Mouse (Mus musculus) kidney, postnatal 14 days (tissue): ENCODE results near the gene Usp15.
A peak's percentile ranks its signal among the peaks of the same experiment; 100 is the strongest.
"Not testable (repeated sequence)": the region's sequence is repeated elsewhere in the genome, so short reads cannot be mapped to it uniquely, and the experiment has no call there.

ENCODE experiments used
- DNase-seq: peaks from one replicate; pipeline ENCODE4 v3.0.0; 2022; ENCODE audit warnings: mixed read lengths

Gene Usp15

DNA sequence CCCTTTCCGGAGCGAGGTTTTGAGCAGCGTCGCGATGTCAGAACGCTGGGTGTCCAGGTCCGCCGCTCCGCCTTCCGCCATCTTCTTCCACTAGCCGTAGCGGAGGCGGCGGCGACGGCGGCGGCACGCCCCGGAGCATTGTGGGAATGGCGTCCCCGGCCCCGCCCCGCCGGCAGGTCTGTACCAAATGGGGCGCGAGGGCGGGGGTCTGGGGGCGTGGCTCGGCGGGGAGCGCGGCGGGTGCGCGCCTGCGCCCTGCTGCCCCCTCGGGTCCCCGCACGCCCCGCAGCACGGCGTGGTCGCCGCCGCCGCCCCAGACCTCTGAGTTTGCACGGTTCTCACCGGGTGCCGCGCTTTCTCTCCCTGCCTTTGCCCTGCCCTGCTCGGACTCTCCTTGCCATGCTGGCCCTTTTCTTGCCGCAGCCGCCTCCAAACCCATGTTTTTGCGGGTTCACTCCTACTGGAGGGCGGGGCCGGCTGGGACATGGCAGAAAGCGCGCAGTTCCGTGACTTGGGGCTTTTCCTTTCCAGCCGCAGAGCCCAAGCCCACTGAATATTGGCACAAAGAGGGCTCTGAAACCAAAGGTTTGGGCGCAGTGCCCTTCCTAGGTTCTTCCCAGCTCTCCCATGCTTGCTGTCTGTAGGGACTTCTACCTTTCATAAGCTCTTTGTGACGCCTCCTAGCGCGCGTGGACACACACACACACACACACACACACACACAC, at the start of gene Usp15:
Usp15 (minus strand) TSS at position 161 of the 725 bp plus-strand sequence.
- peak; percentile 96 for DNase-seq

DNA sequence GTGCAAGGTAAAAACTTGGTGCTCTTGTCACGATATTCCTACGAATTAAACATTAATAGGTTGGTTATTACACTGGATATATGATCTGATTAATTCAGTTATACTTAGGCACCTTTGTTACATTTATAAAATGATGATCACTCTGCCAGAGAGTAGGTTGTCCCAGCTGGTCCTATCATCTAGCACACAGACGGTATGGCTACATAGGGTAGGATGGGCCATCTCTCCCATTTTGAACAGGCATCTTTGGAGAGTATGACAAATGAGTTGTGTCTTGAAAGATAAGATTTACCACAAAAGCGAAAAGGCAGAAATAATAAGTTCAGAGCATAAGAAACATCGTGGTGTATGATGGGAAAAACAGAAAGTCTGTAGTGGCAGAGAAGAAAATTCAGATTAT, 32.6 kb upstream of the Usp15 start:
- no peak for DNase-seq

DNA sequence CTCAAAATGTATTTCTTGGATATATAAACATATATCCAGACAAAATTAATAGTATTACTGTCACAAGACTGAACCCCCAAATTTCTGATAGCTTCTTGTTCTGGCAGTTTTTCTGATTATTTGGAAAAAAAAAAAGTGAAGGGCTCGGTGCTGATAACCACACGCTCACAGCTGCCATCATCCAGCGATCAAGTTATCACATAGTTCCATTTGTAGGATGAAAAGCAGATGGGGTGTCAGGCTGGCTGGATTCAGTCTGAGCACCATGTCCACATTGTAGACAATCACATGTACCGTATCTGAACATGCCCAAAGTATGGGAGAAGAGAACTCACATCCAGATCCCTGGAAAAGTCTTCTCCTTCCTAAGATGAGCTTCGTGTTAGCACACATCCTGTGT, 26.0 kb upstream of the Usp15 start:
- DNase-seq, result no peak

DNA sequence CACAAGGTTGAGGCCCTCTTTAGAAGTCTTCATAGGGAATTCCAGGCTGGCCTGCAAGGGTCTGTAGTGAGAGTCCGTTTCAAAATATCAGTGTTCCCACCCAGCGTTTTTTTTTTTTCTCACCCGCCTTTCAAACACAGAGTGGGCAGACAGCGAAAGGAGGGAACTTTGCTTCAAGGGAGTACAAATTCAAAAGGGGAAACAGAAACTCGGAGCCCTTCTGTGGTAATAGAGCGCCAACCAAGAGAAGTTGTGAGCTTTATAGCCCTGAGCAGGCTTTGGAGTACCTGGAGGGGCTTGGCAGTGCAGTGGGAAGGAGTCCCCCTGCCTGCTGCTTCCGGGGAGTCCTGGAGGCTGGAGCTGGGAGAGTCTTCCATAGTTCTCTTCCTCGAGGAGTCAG, 12.7 kb upstream of the Usp15 start:
- DNase-seq, result no peak

DNA sequence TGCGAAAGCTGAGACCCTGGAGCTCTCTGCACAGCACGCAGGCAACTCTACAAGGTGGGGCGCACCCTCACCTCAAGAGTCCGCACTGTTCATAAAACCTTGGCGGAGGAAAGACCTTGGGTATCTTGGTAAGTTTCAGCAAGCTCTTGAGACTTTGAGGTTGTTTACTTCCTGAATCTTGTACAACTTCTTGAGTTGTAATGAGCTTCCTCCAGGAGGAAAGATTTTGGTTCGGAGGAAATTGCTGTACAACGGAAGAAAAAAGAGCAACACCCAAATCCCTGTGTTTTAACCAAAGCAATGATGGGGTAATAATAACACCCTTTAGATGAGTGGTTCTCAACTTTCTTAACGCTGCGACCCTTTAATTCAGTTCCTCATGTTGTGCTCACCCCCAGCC, 11.5 kb upstream of the Usp15 start:
- DNase-seq, result no peak

DNA sequence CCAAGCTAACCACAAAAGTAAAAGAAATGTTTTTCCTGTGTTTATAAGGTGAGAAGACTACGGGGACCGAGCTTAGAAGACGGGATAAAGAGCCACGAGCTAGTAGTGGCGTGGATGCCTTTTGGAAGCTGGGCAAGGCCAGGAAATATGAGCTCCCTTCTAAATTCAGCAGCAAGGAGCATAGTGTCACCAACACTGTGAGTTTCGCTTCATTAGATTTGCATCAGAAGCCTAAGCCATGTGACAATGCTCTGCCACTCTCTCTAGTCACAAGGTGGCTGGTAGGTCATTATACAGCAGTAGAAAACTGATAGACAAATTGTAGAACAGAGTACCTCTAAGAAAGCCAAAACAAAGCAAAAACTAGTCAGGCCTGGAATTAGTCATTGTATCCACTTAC, 9.3 kb upstream of the Usp15 start:
- DNase-seq, result no peak

DNA sequence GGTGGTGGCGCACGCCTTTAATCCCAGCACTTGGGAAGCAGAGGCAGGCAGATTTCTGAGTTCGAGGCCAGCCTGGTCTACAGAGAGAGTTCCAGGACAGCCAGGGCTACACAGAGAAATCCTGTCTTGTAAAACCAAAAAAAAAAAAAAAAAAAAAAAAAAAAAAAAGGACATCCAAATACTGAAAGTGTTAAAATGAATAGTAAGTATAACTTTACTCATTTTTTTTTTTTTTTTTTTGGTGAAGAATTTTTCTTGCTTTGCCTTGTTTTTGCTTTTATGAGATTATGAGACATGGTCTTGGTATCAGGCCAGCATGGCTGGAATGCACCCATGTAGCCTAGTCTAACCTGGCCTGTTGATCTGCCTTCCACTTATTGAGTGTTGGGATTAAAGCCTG, 8.6 kb upstream of the Usp15 start:
- DNase-seq, result not testable (repeated sequence)

DNA sequence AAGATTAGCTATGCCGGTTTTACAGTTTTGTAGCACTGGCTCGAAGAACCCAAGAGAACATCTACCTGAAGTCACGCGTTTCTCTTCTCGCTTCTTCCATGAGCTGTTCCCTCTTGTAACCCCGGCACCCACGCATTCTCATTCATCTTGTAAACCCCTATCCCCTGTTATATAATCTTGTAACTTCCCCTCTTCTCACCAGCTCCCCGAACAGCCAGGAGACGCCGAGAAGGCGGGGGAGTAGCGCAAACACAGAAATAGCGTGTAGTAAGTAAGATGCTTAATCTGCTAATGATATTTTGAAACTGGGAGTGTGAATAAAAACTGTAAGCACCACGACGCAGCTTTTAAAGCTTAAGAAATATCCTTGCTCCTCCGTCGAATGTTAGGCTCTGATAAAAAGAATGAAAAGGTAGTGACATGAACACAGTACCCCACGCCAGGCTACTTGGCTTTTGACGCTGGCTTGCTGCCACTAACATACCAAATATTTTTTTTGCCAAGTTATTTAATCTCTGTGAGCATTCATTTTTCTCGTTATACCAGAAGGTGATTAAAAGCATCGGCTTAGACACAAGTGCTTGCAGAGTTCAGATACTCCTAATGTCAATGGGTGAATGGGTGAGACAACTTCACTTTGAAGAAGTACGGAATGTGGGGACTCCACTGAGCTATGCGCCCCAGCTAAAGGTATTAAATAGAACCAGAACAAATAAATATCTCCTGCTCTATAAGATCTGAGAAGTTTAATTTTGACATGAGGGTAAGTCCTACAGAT, 5.4 kb upstream of the Usp15 start:
- DNase-seq, result no peak

DNA sequence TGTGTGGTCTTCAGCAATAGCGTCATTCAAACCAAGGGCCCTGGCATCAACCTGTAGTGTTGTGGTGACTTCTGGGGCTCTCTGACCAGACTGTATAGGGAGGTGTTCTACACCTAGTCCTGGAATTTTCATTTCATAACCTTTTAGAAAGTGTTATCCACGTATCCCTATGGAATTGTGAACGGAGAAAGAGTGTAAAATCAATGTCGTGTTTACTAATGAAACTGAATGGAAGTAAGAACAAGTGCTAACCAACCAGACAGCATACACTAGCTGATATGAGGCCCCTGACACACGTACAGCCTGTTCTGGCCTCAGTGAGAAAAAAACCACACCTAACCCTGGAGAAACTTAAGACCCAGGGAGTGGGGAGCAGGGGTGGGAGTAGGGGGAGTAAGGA, 4.6 kb upstream of the Usp15 start:
- no peak for DNase-seq

DNA sequence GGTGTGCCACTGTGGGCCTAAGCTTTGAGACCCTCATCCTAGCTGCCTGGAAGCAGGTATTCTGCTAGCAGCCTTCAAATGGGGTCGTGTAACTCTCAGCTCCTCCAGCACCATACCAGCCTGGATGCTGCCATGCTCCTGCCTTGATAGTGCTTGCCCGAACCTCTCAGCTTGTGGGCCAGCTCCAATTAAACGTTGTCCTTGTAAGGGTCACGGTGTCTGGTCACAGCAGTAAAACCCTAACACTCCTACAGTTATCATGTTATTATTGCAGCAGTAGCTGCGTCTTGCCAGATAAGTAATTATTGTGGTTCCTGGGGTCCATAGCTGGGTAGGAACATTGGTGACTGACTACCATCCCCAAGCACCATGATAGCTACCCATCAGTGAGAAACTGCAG, 4.2 kb upstream of the Usp15 start:
- no peak for DNase-seq

DNA sequence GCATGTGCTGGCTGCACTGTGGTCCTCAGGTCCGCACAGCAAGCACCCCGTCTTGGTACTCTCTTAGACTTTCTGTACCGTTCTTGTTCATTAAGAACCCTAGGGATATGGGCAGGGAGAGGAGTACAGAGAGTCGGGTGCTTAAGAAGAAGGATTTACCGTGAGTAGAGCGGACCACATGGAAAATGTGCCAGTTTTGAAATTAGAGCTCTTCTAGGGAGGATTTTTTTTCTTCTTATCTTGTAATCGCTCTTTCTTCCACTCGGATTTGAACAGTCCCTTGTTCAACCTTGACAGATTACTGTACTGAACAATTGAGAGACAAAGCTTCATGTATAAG, 3.5 kb upstream of the Usp15 start:
- DNase-seq, result no peak

DNA sequence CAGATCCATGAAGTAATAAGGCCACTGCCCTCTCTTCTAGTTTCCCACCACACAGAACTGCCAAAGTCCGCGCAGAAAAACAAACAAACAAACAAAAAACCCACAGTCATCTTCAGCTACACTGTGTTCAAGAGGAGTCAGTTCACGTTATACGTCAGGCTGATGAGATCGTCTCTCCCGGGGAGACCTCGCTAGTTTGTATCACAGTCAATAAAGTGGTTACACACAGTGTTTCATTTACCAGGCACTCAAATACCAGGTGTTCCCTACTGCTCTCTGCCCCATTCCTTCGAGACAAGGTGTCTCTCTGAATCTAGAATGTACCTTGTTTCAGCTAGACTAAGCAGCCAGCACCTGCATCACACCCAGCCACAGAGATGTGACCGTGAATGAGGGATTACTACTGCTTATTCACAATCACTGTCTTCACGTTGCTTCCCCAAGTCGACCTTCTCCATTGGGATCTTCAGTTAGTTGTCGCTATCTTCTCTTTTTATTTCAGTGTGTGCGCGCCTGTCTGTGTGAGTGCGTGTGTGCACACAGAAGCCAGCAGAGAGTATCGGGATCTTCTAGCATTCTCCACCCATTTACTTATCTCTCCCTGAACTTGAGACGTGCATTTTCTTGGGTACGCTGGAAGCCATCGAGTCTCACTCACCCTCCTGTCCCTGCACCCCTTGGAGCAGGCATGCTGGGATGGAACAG, 3.0 kb upstream of the Usp15 start:
- no peak for DNase-seq

DNA sequence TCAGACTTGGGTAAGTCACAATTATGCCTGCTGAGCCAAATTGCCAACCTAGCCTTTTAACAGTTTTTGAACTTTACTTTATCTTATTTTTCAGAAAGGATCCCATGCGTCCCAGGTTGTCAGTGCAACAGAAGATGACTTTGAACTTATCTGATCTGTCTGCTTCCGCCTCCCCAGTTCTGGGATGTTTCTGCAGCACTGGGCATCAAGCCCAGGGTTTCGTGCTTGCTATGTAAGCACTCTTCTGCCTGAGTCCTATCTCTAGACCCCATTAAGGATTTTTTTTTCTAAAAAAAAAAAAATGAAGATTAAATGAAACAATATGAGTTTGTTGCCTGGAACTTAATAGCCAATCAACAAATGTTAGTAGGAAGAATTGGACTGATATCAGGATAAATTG, 2.3 kb upstream of the Usp15 start:
- DNase-seq, result no peak

DNA sequence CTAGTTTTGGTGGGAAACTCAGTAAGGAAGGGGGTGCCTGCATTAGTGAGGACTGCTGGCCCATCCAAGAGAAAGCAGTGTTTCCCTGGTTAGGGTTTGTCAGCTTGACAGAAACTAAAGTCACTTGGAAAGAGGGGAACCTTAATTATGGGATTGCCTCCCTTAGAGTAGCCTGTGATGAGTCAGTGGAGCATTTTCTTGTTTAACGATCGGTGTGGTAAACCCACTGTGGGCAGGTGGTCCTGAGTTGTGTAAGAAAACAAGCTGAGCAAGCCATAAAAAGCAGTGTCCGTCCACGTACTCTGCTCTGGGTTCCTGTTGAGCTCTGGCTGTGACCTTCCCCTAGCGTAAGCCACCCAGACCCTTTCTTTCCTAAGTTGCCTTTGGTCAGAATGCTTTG, 1.4 kb upstream of the Usp15 start:
- DNase-seq, result no peak

DNA sequence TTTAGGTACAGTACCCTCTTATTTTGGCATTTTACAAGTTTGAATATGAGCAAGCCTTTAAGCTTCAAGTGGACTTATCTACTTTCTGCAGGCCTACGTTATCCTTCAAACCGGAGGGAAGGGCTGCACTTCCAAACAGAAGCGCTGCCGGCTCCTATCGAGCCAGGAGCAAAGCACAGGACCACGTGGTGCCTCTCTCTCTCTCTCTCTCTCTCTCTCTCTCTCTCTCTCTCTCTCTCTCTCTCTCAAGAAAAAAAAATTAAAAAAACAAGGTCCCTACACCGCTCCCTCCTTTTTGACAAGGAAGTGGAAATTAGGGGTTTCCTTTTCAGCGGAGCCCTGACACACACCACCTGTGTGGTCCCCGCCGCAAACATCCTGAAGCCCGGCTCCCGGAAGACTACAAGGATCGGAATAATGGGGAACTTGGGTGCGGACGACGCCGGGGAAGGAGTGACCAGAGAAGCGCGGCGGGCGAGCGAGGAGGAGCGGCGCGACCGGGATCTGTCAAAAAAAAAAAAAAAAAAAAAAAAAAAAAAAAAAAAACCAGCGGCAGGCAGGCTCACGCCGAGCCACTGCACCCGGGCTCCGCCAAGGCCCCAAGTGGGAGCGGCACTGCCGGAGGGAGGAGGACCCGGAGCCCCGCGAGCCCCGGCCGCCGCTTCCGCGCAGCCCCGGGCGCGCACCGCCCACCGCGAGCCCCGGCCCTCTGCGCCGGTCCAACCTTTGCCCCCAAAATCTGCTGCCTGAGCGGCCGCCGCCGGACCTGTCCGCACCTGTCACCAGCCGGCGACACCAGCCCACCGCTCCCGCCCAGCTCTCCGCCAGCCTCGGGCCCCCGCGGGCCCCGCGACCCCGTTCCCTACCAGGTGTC, 597 bp downstream of the Usp15 start:
- no peak for DNase-seq

DNA sequence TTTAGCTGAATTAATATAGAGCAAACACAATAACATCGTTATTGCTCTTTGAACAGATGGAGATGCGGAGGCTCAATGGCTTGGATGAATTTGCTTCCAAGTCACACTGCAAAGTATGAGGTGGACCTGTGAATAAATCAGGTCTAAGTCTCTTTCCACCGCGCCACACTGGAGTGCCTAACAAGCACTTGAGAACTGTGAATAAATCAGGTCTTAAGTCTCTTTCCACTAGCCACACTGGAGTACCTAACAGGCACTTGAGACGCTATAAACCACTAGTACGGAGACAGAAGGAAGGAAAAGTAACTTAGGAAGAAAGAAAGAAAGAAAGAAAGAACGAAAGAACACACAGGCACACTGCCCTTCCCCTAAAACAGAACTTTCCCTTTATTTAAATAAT, 1.3 kb downstream of the Usp15 start:
- DNase-seq, result no peak

DNA sequence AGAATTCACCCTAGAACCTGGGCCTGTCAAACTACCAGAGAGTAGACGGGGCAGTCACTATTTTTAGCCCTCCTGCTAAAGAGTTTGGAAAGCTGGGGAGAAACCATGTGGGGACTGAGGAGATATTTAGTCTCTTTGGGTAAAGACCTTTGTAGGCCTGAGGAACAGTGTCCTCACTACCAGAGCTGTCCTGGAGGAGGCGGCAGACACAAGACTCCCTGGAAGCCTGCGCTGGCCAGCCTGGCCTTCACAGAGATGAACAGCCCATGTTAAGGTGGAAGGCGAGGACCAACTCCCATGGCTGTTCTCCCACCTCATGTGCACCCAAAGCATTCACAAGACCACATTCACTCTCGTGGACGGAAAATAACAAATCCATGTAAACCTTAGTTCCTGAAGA, 5.8 kb downstream of the Usp15 start:
- DNase-seq, result no peak

DNA sequence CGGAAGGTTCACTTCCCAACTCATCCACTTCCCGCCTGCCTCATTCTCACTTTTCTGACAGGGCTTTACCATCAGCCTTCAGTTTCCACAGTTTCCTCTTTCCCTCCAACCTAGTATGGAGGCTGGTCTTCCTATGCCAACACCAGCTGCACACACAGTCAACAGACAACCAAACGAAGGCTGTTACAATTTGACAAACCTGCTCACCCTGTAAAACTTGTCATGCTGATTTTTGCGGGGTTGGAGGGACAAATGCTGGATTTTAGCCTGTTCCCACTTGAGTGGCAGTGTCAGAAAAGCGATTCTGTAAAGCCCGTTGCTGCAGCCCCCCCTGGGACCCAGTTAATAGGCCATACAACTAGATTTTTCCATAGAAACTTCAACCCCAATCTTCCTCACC, 9.5 kb downstream of the Usp15 start:
- no peak for DNase-seq

DNA sequence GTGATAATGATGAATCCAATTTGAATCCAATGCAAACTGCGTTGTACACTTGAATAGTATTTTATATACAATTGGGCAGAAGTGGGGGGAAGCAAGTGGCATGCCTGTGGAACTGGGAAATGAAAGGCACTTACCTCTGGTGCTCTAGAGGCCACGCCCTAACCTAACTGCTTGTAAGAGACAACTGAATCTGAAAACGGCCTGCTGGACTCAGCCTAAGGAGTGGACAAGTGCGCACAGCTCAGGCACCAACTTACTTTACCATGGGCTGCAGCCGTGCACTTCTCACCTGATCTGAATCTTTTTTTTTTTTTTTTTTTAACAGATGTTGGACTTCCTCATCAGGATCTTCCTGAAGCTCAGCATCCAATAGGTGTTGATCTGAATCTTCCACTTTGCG, 10.9 kb downstream of the Usp15 start:
- DNase-seq, result no peak

DNA sequence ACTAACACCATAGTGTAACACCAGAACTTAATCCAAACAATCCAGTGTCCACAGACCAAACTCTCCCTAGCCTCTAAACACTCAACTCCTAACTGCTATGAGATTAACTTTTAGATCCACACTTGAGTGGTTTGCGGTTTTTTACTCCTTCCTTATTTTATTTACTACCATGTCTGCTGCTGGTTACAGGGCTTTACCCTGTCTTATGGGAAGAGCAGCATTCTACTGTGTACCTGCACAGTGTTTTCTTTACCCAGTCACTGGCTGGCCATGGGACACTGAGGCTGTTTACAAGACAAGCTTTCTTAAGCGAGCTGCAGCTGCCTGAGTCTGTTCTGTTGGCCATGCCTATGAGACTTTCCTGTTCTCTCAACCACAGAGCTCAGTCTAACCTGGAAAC, 13.1 kb downstream of the Usp15 start:
- no peak for DNase-seq

DNA sequence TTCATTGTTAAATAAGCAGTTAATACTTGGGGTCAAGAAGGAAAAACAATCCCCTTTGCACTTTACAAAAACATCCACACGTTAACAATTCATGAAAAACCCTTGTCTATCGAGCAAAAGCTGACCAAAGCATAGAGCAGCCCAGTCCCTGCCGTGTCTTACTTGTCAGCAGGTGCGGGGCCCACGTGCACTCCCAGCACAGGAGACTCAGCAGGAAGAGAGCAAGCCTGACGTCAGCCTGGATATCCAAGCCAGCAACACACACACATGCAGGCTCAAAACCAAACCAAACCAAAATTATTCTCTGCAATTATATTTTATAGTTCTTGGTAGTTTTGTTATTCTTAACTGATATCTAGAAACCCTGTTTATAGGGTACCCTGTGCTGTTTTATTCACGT, 13.6 kb downstream of the Usp15 start:
- DNase-seq, result peak; percentile 48

DNA sequence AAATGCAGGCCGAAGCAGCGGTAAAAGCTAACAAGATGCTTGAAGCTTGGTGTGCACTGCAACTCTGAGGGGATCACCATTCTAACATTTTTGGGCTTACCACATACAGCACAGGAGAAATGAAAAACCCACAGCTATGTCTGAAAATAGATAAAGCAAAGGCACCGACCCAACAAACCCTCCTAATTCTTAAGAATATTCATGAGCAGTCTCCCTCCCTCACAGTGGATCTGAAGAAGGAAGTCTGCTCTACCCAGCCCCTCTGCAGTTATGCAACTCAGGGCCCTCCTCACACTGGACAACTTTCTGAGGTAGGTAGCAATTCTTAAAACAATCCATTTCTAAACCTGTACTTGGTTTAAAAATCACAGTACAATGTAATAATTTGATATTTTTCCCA, 14.4 kb downstream of the Usp15 start:
- DNase-seq, result no peak

DNA sequence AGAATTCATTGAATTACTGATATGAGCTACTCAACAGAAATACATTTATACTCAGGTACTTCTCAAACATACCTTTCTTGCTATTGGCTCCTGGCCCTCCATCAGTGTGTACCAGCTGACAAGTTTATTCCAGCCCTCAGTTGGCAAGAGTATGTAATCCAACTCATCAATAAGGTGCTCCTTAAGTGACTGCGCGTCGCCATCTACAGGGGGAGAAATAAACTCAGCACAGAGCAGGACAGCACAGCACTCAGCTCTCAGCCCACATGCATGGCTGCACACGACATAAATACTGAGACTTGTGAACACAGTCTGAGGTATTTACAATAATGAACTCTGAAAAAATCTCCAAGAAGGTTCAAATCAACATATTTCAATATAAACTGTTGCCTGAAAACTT, 21.0 kb downstream of the Usp15 start:
- DNase-seq, result no peak
